In genomic region chr3:87854795-87855568, GRCm38 (mm10) we compare ENCODE assay signal across 8 mouse cellular contexts. TPM values are rescaled to one million over a fixed set of nuclear protein-coding genes. Genes with fewer than 3 reads are reported as not detected.
DNase-seq lines count a peak whose midpoint lies in the region; ATAC-seq and TF ChIP-seq lines count a peak whose summit lies in the region.
"Had no signal": no experiment of that assay in that cellular context is flagged by ENCODE, and none has a peak within 500 bp of the region (broad histone marks: within the 10 kb centered on the region; RNA-seq: fewer than 3 reads in every experiment).

No protein-coding gene starts in this region.

- H3K27ac ChIP-seq in left cerebral cortex, adult 2 months: no peak overlapping the region
- peak overlapping the region; percentile 22; the same call in 1 of the 2 replicates for H3K27ac ChIP-seq in limb, embryonic 14.5 days (replicated peaks; ENCODE audit: low read depth, low read length)

- no peaks in the 10 kb centered on the region for H3K27me3 ChIP-seq in limb, embryonic 14.5 days (ENCODE audit: control insufficient read depth, insufficient read depth, low read length)

- ATAC-seq in limb, embryonic 14.5 days (ENCODE audit: low FRiP score, low read depth): no peak
- ATAC-seq in megakaryocyte, adult 5-6 weeks (ENCODE audit: poor library complexity, severe bottlenecking): no peak

- DNase-seq in left cerebral cortex, postnatal 14 days (ENCODE audit: low spot score in 2 of 2): peak; percentile 11 to 22
- DNase-seq in left cerebral cortex, adult 2 months (ENCODE audit: extremely low spot score in 1 of 2, low spot score in 2 of 2): no peak
- peak; percentile 38 for DNase-seq in adrenal gland, postnatal 25 days
- DNase-seq in heart, postnatal 10 days: peak; percentile 37 to 38
- no peak for DNase-seq in limb, embryonic 14.5 days (ENCODE audit: low spot score)
- no peak for DNase-seq in spleen, postnatal 4 days (ENCODE audit: low spot score in 2 of 2)

- intact Hi-C loops in left cerebral cortex, postnatal 14 days (cut with DNase I): loop anchor here (5.0 kb wide), 1 partner anchor 83 kb away; no protein-coding TSS in a partner anchor
- intact Hi-C loops in left cerebral cortex, adult 2 months (cut with DNase I): no loop called here
- intact Hi-C loops in heart, postnatal 10 days (cut with DNase I): no loop called here

- no peak for TF ChIP-seq POLR2A in limb, embryonic 14.5 days (IDR thresholded peaks at IDR 0.05; ENCODE audit: borderline replicate concordance, extremely low read depth, insufficient read depth, insufficient read length)

- WGBS in limb, embryonic 14.5 days: 44% methylated on average over 7 of the region's 7 CpGs

- H3K9ac ChIP-seq in limb, embryonic 14.5 days (ENCODE audit: low read depth, low read length, severe bottlenecking): no peak overlapping the region

- no peak overlapping the region for H3K4me2 ChIP-seq in limb, embryonic 14.5 days (replicated peaks; ENCODE audit: low read depth, low read length, severe bottlenecking)

- no peak for TF ChIP-seq CTCF in left cerebral cortex, adult 2 months (IDR thresholded peaks at IDR 0.05)

- H3K4me3 ChIP-seq in left cerebral cortex, adult 2 months: no peak overlapping the region
- H3K4me3 ChIP-seq in limb, embryonic 14.5 days (replicated peaks; ENCODE audit: low read length): no peak overlapping the region

- H3K36me3 ChIP-seq in limb, embryonic 14.5 days (ENCODE audit: control insufficient read depth, insufficient read depth, low read length): peaks cover 39% of the 10 kb centered on the region

- H3K9me3 ChIP-seq in limb, embryonic 14.5 days (ENCODE audit: control insufficient read depth, low read length): no peaks in the 10 kb centered on the region

- H3K4me1 ChIP-seq in limb, embryonic 14.5 days (ENCODE audit: control insufficient read depth, insufficient read depth, low read length): no peaks in the 10 kb centered on the region

RNA-seq across cellular contexts. Expression of gene Sh2d2a, which starts 8.4 kb away (rescaled TPM):
- total RNA-seq in left cerebral cortex, postnatal 14 days (2021): not detected
- total RNA-seq in left cerebral cortex, adult 2 months (2021): not detected
- 0.15 TPM in 1 of 2 replicates, not detected in the other for total RNA-seq in adrenal gland, postnatal 25 days (2021)
- under 1 TPM; 0.10 to 0.31 TPM for total RNA-seq in heart, postnatal 10 days (2021)
- polyA plus RNA-seq in limb, embryonic 14.5 days (2012; rRNA removed): 0.08 and 0.18 TPM in 2 replicates
- polyA plus RNA-seq in limb, embryonic 14.5 days (2014; fragmentation: Nextera tagmentation; extraction: Ambion mirVana): not detected in 2 replicates
- total RNA-seq in megakaryocyte, adult 5-6 weeks (2015): 1.9 and 2.7 TPM in 2 replicates
- 0.70 and 1.4 TPM in 2 replicates for total RNA-seq in megakaryocyte, adult 5-6 weeks (2017)
- polyA plus RNA-seq: cortical plate, adult 2 months had no signal

RNA-seq across cellular contexts. Expression of gene Prcc, which starts 30.4 kb away (rescaled TPM):
- total RNA-seq in left cerebral cortex, postnatal 14 days (2021): 10 to 100 TPM; 64.4 to 65.9 TPM
- 10 to 100 TPM; 58.3 to 60.6 TPM for total RNA-seq in left cerebral cortex, adult 2 months (2021)
- 55.3 and 56.1 TPM in 2 replicates for total RNA-seq in adrenal gland, postnatal 25 days (2021)
- 10 to 100 TPM; 54.8 to 56.2 TPM for total RNA-seq in heart, postnatal 10 days (2021)
- polyA plus RNA-seq in limb, embryonic 14.5 days (2012; rRNA removed): 48.5 and 50.6 TPM in 2 replicates
- polyA plus RNA-seq in limb, embryonic 14.5 days (2014; fragmentation: Nextera tagmentation; extraction: Ambion mirVana): 15.8 and 16.8 TPM in 2 replicates
- 16.8 and 18.9 TPM in 2 replicates for total RNA-seq in megakaryocyte, adult 5-6 weeks (2015)
- 18.5 and 22.2 TPM in 2 replicates for total RNA-seq in megakaryocyte, adult 5-6 weeks (2017)

RNA-seq across cellular contexts. Expression of gene Pear1, which starts 30.9 kb away (rescaled TPM):
- 1 to 10 TPM; 7.3 to 9.1 TPM for total RNA-seq in left cerebral cortex, postnatal 14 days (2021)
- 1 to 10 TPM; 7.8 to 7.9 TPM for total RNA-seq in left cerebral cortex, adult 2 months (2021)
- total RNA-seq in adrenal gland, postnatal 25 days (2021): 20.7 and 23.0 TPM in 2 replicates
- total RNA-seq in heart, postnatal 10 days (2021): 10 to 100 TPM; 29.5 to 30.7 TPM
- 47.2 and 65.4 TPM in 2 replicates for polyA plus RNA-seq in limb, embryonic 14.5 days (2012; rRNA removed)
- 21.5 and 27.0 TPM in 2 replicates for polyA plus RNA-seq in limb, embryonic 14.5 days (2014; fragmentation: Nextera tagmentation; extraction: Ambion mirVana)
- 1.9 and 4.8 TPM in 2 replicates for total RNA-seq in megakaryocyte, adult 5-6 weeks (2015)
- total RNA-seq in megakaryocyte, adult 5-6 weeks (2017): 0.77 and 2.6 TPM in 2 replicates

RNA-seq across cellular contexts. Expression of gene Hdgf, which starts 51.1 kb away (rescaled TPM):
- total RNA-seq in left cerebral cortex, postnatal 14 days (2021): 100 to 1,000 TPM; 130 to 139 TPM
- 100 to 1,000 TPM; 148 to 151 TPM for total RNA-seq in left cerebral cortex, adult 2 months (2021)
- 173 and 198 TPM in 2 replicates for total RNA-seq in adrenal gland, postnatal 25 days (2021)
- total RNA-seq in heart, postnatal 10 days (2021): 100 to 1,000 TPM; 106 to 112 TPM
- polyA plus RNA-seq in limb, embryonic 14.5 days (2012; rRNA removed): 160 and 203 TPM in 2 replicates
- polyA plus RNA-seq in limb, embryonic 14.5 days (2014; fragmentation: Nextera tagmentation; extraction: Ambion mirVana): 260 and 268 TPM in 2 replicates
- 131 and 154 TPM in 2 replicates for total RNA-seq in megakaryocyte, adult 5-6 weeks (2015)
- 217 and 229 TPM in 2 replicates for total RNA-seq in megakaryocyte, adult 5-6 weeks (2017)

RNA-seq across cellular contexts. Expression of gene Insrr, which starts 58.2 kb away (rescaled TPM):
- under 1 TPM; 0.57 to 0.66 TPM for total RNA-seq in left cerebral cortex, postnatal 14 days (2021)
- under 1 TPM; 0.54 to 0.72 TPM for total RNA-seq in left cerebral cortex, adult 2 months (2021)
- 0.81 and 1.0 TPM in 2 replicates for total RNA-seq in adrenal gland, postnatal 25 days (2021)
- under 1 TPM; 0.20 to 0.55 TPM for total RNA-seq in heart, postnatal 10 days (2021)
- polyA plus RNA-seq in limb, embryonic 14.5 days (2012; rRNA removed): 1.4 and 1.7 TPM in 2 replicates
- polyA plus RNA-seq in limb, embryonic 14.5 days (2014; fragmentation: Nextera tagmentation; extraction: Ambion mirVana): 0.22 and 0.35 TPM in 2 replicates
- not detected in 2 replicates for total RNA-seq in megakaryocyte, adult 5-6 weeks (2015)
- not detected in 2 replicates for total RNA-seq in megakaryocyte, adult 5-6 weeks (2017)

Comparison
In these comparisons a context has a peak if more than half of its experiments do, and no peak if none do; other contexts are left out.
1. DNase-seq: peak in left cerebral cortex, postnatal 14 days (2 of 2), adrenal gland, postnatal 25 days (single experiment) and heart, postnatal 10 days (2 of 2); none in left cerebral cortex, adult 2 months (0 of 2), limb, embryonic 14.5 days (single experiment) and spleen, postnatal 4 days (0 of 2).